Mouse (Mus musculus) left cerebral cortex, postnatal 14 days (tissue): ENCODE measurements at regions not wholly inside any gene's neighbourhood (a gene's known extent, or its start where the extent isn't known, plus 50 kb on each side); places are given as distances from the start of the nearest gene placed in this dataset.

Experiments used
- DNase-seq, 2 experiments: peaks; one replicate each; pipeline ENCODE4 v3.0.0; 2021 to 2022; ENCODE audit warnings: low spot score in 2 of 2, mixed read lengths in 1 of 2
- intact Hi-C: fragments of 180-260 bp; cut with DNase I; formaldehyde crosslinking; loops from one replicate; pipeline ENCODE4 v1.15.1; 2025

DNA sequence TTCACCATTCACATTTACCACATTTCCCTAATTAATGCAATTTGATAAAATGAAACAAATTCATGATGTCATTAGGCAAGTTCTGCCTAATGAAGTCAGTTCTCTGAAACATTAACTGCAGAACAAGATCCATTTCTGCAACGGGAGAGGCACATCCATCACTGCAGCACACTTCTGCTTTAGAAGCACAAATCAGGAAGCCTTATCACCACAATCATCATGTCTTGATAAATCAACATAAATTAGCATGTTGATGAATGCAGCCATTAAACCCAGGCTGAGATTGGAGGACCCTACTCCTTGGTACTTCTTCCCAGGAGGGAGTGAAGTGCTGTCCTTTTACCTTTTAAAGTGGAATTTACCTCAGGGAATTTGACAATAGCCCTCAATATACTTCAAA is 1195.4 kb downstream of the Defb40 start:
- no peak for DNase-seq
- intact Hi-C loops = no loop called here

DNA sequence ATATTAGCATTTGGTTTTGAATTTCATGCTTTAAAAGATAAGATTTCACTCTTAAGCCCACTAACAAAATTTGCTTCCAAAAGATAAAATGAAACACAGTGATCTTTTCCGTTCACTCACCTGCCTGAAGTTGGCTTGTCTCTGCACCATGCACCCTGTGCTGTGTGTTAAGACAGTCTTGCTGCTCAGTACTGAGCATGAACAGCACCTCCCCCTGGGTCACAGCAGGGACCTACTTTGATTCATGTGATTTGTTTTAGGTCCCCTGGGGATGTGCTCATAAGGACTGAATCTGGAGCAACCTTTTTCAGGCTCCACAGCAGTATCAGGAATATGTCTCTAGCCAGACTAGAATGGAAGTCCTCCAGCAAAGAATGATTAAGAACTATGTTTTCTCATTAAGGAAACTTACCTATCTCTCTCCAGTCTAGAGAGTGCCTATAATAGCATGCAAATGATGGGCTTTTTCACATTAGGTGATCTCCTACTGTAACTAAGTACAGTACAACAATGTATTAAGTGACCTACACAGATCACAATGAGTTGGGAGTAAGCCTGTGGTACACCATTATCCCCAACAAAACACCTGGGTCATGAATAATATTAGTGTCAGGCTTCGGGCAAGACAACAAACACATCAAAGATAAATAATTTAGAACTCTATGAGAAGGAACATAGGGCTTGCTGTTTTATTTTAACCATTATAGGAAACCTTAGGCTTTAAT is 1196.3 kb downstream of the Defb40 start:
- intact Hi-C loops = no loop called here
- DNase-seq = no peak

DNA sequence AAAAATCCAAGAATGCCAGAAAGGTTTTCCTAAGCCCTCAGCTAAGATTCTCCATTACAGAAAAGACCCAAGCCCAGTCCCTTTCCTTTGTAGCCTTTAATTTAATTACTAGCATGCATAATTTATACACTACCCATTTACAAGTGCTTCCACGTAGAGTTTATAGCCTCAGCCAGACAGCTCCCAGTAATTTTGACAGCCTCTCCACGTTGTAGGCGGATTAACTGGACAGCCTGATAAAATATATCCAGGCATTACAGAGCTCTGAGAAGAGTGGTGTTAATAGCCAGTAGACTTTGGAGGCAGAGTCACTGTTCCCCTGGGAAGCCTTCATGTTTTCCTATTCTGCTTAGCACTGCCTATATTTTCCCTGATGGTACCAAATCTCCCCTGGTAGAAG is 1202.6 kb downstream of the Defb40 start:
- intact Hi-C loops = no loop called here
- no peak for DNase-seq

DNA sequence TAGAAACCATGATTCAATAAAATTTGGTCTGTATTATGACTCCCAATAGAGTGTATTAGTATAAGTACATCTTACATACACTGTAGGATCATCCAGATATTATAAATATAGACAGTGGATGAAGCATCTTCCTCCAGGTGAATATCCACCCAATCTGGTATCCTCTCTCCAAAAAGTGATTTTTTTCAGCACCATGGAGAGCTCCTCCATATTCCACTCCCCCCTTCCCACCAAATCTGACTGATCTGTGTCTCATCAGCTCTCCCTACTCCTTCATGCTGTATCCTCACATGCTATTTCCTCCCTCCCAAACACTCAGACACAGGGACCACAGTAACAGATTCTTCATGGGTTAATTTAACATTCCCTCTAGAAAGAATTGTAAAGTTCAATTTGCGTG is 1204.7 kb downstream of the Defb40 start:
- intact Hi-C loops = no loop called here

DNA sequence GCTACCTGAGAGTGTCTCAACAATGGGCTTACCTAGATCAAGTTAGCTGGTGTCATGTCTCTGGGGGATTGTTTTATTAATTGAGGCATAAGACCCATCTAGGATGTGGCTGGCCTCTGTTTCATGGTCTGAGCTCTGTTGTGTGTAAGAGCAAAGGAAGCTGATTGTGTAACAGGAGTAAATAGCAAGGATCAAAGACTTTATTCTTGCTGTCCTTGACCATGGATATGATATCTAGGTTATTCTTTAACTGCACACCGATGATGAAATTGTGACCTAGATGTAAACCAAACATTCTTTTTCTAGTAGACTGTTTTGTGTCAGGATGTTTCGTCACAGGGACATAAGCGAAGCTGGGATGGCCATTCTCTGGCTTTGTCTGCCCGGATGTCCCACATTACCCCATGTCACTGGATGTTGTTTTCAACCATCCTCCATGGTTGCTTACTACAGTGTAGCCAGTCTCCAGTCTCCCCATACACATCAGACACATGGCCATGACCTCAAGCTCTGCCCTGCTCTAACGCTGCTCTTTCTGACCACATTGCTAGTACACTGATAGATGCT is 1210.5 kb downstream of the Defb40 start:
- intact Hi-C loops = no loop called here
- no peak for DNase-seq

More for the DNA sequence above, 1204.7 kb downstream of the Defb40 start:
- no peak for DNase-seq

DNA sequence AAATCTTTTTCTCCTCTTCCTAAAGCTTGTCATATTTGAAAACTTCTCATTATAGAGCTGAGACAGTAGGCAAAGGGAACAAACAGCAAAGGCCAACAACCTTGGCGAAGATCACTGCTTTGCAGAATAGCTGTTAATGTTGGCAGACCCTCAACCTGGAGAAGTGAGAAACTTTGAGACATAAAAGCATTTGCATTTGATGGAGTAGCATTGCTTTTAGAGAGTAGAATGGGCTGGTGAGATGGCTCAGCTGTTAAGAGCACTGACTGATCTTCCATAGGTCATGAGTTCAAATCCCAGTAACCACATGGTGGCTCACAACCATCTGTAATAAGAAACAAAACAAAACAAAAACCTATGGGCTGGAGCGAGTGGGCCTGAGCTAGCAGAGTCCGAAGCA is 1253.4 kb downstream of the Defb40 start:
- intact Hi-C loops = no loop called here
- DNase-seq = no peak

DNA sequence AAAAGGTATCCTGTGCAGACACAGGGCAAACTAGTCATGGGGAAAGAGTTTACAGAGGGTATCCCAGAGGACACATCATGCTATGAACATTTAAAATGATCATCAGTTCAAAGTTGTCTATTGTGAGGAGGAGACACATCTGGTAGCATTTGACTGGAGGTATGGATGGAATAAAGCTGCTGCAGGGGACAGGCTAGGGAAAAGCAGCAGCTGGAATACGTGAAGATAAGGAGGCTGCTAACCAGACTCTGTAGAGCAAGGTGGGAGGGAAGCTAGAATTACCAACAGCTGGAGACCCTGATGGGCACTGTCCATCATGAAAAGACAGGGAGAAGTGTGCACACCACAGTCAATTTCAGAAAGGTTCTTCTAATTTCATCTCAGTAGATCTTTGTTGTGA is 1268.9 kb downstream of the Defb40 start:
- intact Hi-C loops = no loop called here
- DNase-seq = no peak

DNA sequence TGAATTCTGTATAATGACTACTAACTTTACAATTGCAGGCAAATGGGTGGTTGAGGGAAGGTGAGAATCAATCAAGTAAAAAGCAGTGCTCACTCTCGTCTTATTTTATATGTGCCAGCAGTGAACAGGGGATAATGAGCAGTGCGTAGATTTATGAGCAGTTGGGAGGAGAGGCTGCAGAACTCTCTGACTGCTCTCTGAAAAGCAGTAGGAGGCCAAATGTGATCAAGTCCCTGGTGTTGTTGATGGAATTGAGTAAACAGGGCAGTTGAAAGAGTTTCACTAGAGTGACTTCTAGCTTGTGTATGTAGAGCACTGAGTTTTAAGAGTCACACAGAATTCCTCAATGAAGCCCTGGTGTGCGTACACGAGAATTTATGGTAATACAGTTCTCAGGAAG is 1269.6 kb downstream of the Defb40 start:
- intact Hi-C loops = no loop called here
- DNase-seq = no peak

DNA sequence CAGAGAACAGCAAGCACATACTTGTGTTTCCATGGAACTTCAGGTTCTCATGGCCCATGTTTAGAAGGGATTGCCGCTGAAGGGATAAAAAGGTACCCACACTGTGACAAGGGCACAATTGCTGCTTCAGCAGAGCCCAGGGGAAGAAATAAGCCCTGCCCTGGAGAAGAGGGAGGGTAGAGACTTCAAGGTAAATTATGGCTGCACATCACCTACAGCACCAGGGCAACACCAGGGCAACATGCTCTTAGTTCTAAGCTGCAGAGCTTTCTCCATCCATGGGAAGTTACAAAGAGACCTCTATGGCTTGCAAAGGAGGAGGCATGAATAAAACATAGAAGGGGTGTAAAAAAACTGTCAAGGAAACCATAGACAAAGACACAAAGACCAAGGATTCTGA is 1273.8 kb downstream of the Defb40 start:
- intact Hi-C loops = no loop called here
- no peak for DNase-seq

DNA sequence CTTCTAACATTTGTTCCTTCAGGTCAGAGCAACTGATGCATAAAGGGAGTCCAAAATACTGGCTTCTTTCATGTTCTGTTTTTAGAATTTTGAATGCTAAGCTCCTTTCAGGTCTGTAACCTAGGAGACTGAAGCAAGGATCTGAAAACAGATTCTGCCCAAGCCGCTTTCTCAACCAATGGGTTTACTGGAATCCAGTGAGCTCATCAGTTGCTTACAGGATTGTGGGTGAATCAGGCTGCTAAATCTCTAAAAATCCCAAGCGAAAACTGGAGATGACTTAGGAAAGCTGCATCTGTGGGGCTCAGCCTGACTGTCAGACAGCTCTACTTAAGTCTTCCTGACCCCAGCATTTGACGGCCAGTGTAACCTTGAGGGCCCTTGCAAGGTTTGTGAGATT is 1277.7 kb downstream of the Defb40 start:
- DNase-seq = peak; percentile 78 to 91
- intact Hi-C loops = no loop called here

DNA sequence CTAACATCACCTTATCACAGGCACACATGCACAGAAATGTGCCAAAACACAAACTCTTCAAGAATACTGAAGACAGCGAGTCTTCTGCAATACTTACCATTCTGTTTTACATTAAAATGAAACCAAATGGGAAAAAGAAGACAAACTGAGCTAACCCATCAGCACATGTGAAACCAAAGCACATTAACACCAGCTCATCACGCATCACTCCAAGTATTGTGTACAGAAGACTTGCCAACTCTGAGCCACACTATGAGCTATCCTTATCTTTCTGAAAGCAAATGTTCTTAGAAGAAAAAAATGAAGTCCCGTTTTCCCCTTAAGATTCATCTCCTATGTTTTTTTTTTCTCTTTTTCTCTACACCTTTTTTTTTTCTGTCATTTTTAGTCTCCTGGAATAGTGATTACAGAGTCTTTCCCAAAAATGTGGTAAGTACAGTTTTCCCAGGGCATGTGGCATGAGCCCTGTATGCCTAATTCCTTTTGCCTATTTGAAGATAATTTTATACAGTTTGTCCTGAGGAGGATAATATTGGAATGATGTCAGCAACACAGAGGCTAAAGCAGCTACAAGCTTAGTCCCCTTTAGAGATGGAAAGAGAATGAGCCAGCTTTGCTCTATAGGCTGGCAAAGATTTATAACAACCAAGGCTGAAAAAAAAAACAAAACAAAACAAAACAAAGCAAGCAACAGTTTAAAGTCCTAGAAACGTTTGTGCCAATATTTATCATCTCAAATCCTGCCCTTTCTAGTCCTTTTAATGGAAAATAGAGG is 1287.8 kb downstream of the Defb40 start:
- intact Hi-C loops = no loop called here
- peak in 1 of 2 experiments; percentile 8 for DNase-seq

DNA sequence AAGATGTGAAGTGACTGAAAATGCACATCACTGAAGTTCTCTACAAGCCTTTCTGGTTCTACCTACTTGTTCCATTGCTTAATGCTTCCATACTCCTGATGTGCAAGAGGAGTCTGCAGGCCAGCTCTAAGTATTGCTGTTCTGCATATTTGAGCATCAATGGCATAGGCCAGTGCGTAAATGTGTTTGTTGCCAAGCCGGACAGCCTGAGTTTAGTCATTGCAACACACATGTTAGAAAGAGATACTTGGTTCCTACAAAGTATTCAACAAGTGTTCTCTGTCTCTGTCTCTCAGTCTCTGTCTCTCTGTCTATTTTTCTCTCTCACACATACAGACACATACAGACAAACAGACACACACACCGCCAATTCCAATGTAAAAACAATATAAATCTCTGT is 1288.4 kb downstream of the Defb40 start:
- DNase-seq = no peak
- intact Hi-C loops = no loop called here

DNA sequence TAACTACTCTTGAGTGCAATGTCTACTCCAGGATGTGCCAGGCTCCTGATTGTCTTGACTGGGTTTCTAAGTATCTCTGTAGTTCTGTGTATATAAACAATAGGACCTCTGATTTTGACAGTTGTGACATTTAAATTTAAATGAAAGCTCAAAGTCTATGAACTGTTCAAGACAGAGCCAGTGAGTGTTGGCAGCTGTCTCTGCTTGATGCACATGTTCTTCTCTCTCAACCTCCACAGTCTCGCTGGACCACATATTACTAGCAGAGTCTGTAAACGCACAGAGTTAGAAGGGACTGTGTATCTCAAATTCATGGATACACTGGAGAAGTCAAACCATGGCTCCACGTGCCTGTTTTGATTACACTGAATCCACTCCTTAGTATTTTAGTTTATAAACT is 1291.0 kb downstream of the Defb40 start:
- DNase-seq = no peak
- intact Hi-C loops = no loop called here

DNA sequence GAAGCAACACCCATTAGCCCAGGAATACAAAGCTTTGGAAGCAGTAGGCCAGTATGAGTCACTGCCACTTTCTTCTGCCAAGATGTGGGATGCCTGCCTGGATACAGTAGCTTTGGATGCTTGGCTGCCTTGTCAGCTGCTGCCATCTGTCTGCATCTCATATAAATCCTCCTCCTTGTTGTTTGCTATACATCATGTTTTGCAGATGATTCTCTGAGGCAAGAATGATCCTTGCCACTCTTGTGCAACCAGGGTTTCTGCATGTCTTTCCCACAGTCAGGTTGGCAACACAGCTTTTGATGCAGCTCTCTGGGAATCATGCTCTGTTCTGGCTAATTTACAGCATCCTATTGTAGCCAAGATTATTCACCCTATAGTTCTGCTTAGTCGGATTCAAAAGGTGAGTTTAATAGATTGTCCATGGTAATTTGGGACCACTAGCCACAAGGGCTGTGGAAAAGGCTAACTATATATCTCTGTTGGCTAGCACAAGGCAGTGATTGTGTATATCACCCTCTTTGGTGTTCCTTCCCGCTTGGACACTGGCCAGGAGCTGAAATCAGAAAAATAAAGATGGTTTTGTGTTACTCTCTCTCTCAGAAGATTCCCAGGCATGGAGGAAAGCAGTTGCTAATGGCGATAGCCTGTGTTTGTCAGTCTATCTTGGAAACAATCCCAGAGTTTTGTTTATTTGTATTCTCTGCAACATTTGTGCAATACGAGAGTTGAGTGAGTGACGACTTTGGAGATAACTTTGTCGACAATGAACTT is 1313.5 kb downstream of the Defb40 start:
- DNase-seq = peak; percentile 76 to 93
- intact Hi-C loops = loop anchor here (5.0 kb wide), 1 partner anchor 92 kb away; no protein-coding TSS in a partner anchor

DNA sequence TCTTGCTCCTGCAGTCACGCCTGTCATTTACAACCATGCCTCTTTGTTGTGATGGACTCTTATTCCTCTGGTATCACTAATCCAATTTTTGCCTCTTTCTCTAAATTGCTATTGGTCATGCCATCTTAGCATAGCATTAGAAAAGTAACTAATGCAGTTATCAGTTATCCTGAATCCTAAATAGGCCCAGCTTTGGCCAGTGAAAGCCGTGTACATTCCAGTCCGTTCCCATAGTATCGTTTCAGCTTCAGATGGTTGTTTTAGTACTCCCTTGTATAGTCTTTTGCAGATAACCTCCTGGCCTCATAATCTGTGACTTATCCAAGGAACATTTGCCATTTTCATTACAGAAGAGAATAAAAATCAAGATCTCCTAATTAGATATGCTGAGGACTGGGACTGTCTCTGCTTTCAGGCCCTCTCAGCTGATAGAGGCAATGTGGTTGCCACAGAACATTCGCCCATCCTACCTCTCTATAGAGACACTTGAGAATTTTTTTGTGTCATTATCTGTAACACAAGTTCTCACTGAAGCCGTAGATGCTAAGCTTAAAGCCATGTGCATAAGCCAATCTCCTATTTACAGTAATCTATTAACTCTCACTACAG is 1318.2 kb downstream of the Defb40 start:
- intact Hi-C loops = loop anchor here (5.0 kb wide), 1 partner anchor 88 kb away; no protein-coding TSS in a partner anchor
- DNase-seq = no peak

DNA sequence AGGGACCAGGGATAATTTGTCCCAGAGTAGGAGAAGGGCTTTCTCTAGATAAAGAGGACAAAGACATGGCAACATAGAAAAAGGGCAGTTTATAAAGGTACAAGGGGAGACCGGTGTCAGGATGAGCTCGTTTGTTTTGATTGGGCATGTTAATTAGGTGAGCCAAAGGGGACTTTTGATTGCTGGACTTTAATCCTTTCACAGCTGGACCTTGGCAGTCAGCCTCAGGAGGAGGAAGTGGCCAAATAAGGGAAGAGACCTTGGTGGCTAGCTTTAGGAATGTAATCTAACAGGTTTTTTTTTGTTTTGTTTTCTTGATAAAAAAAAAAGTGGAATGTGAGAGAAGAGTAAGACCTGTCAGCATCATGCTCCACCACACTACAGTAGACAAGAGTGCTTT is 1324.3 kb downstream of the Defb40 start:
- intact Hi-C loops = no loop called here
- DNase-seq = no peak

DNA sequence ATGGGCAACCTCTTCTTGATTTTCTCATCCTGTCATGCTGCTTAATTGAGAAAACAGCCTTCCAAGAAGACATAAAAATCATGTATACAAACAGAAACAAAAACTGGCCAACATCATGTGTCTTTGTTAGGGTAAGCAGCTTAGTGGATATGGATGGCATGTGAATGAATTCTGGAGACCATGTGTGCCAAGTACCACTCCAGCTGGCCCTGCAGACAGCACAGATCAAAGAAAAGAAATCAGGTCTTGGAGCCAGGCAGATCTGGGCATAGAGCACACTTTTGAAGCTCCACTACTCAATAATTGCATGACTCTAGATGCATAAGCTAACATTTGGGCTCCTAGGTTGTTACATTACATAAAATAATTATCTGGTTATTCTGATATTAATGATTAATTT is 1330.5 kb downstream of the Defb40 start:
- no peak for DNase-seq
- intact Hi-C loops = no loop called here

DNA sequence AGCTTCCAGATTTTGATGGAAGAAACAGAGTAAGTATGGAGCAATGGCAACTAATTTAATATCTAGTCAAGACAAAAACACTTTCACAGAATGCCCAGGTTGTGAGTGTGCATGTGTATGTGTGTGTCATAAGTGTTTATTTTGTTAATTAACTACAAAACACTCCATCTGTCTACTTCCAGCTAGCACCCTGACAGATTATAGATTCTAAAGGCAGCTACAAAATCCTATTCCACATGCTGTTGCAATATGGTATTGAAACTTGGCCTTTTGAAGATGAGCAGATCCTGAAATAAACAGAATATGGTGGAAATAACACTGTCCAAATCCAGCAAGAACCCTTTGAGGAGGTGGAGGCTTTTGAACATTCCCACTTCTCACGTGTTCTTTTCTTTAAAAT is 1356.9 kb downstream of the Defb40 start:
- intact Hi-C loops = no loop called here
- no peak for DNase-seq

DNA sequence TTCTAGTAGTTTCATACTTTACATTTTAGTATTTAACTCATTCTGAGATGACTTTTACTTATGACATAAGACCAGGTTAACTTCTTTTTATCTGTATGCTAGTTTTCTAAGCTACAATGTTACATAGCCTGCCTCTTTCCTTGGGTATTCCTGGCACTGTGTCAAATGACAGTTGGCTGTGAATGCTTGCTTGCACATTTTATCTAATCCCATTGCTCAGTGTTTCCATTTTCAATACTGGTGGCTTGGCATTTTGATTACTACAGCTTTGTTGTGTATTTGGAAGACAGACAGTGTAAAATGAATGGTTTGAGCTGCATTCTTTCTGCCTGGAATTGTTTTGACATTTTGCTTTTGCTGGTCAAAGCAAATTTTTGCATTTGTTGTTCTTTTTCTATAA is 1359.2 kb downstream of the Defb40 start:
- DNase-seq = no peak
- intact Hi-C loops = no loop called here

DNA sequence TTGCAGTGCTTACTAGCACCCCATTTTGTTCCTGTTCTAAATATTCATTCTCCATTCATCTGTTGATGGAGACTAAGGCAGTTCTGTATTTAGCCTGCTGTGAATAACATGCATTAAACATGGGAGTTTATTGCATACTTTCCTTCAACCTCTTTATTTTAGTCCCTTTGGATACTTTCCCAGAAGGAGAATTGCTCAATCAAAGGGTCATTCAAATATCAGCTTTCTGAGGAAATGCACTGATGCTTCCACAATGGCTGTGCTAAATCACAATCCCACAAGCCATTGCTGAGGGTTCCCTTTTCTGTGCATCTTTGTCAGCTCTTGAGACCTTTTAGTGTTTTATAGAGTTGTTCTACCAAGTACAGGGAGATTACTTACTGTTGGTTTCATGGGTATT is 1359.9 kb downstream of the Defb40 start:
- no peak for DNase-seq
- intact Hi-C loops = no loop called here
